Mouse (Mus musculus) lung, adult 2 months (tissue): ENCODE results near the gene Fam83f.

Source experiments
- CTCF ChIP-seq: fragments of 200-500 bp; IDR thresholded peaks from 2 replicates; pipeline ENCODE4 v1.5.1; 2011; ENCODE audit warnings: mild to moderate bottlenecking, low read length, control low read depth; ENCODE audit not compliant: insufficient read depth
- POLR2A ChIP-seq: fragments of 200-500 bp; IDR thresholded peaks from 2 replicates; pipeline ENCODE4 v1.6.1; 2011; ENCODE audit warnings: low read depth, mild to moderate bottlenecking, control low read depth, low read length, borderline replicate concordance; ENCODE audit errors: extremely low read depth

GRCm38 (mm10) chr15:80705828-80706549, 34.3 kb downstream of the Fam83f start:
- no peak for TF ChIP-seq POLR2A
- peak; percentile 75 for TF ChIP-seq CTCF
